Mouse (Mus musculus): ENCODE data around the gene Gm17174.
"Not testable (repeated sequence)": the region's sequence is repeated elsewhere in the genome, so short reads cannot be mapped to it uniquely, and the experiment has no call there.

The Gm17174 gene

GRCm38 (mm10) chr14:51592039-51592438 is at the start of gene Gm17174:
TSS of gene Gm17174 (minus strand) at chr14:51592139.
- POLR2A ChIA-PET, result not testable (repeated sequence)

DNA sequence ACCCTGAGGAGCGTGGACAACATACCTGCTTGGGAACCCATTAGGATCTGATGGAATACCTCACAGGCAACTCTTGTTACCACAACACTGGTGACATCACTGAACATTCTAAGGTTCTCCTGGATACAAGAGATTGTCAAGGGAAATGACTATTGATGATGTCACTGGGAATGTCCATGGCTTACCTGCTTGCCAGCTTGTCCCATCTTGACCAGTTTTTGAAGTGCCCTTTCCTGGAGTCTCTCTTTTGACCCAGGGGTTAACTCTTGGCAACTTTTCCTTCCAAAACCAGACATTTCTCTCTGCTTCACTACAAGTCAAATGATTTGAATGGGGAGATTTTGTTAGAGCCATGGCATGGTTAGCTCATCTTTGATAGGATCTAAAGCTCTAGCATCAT is 43.6 kb upstream of the Gm17174 start, which contains the start of gene Gm4181:
Gene Gm4181, minus strand, starts transcription at position 101 of the 400 bp plus-strand sequence.
- CTCF ChIA-PET, POLR2A ChIA-PET: not testable (repeated sequence)

More at GRCm38 (mm10) chr14:51592039-51592438, at the start of gene Gm17174:
- CTCF ChIA-PET, result not testable (repeated sequence)

DNA sequence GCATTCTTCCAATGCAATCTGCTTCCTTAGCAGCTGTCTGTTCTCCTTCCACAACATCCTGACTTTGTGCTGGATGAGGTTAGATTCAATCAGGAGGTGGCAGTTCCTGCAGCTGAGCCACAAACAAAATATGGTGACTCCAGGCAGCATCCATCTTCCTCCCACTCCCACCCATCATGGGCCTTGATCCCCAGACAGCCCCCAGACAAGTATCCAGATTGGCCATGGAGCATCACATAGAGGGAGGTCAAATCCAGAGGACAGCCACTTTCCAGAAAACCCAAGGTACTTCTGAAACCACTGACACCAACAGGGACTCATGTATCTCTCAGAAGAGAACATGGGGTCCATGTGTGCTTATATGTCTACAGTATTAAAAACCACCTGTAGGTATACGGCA is 40.5 kb upstream of the Gm17174 start:
- CTCF ChIA-PET, POLR2A ChIA-PET: not testable (repeated sequence)

DNA sequence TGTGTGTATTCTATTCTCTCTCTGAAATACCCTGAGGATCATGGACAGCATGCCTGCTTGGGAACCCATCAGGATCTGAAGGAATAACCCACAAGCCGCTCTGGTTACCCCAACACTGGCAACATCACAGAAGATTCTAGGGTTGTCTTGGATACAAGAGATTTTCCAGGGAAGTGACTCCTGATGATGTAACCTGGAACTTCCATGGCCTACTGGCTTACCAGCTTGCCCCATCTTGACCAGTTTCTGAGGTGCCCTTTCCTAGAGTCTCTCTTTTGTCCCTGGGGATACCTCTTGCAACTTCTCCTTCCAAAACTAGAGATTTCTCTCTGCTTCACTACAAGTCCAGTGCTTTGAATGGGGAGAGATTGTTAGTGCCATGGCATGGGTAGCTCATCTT is 19.3 kb upstream of the Gm17174 start, which contains the start of gene Gm17078:
Gene Gm17078, minus strand, starts transcription at position 101 of the 400 bp plus-strand sequence.
- ChIA-PET POLR2A (no interaction called here), CTCF (no interaction called here)

DNA sequence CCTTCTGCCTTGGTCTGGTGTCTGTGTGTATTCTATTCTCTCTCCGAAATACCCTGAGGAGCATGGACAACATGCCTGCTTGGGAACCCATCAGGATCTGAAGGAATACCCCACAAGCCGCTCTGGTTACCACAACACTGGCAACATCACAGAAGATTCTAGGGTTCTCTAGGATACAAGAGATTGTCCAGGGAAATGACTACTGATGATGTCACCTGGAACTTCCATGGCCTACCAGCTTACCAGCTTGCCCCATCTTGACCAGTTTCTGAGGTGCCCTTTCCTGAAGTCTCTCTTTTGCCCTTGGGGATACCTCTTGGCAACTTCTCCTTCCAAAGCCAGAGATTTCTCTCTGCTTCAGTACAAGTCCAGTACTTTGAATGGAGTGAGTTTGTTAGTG is 18.0 kb downstream of the Gm17174 start, which contains the start of gene Gm17175:
Gene Gm17175, minus strand, starts transcription at position 101 of the 400 bp plus-strand sequence.
- POLR2A ChIA-PET, CTCF ChIA-PET: not testable (repeated sequence)

DNA sequence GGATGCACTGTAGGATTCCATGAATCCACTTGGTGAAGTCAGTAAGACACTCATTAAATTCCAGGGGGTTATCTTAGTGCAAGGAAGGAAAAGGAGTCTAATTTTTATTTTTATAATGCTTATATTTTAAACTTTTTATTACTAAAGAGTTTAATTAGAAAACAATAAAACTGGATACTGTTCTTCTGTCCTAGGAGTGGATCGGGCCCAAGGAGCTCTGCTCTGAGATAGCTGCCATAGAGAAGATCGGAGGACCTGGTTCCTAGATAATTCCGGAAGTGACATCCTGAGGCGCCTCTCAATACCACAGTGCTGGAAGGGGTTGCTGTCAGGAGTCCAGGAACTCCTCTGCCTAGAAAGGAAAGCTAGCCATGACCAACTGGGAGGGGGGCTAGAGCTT is 39.4 kb downstream of the Gm17174 start, which contains the start of gene Gm5622:
Gene Gm5622, plus strand, starts transcription at position 301 of the 400 bp plus-strand sequence.
- CTCF ChIA-PET, result no interaction called here
- POLR2A ChIA-PET, result no interaction called here
